Mouse (Mus musculus): ENCODE results near the gene Gorasp1. TPM values are rescaled to one million over a fixed set of nuclear protein-coding genes. Genes with fewer than 3 reads are reported as not detected.

Gorasp1 gene
- polyA plus RNA-seq, 1 experiment from 2014 or later: 16.4 TPM

DNA sequence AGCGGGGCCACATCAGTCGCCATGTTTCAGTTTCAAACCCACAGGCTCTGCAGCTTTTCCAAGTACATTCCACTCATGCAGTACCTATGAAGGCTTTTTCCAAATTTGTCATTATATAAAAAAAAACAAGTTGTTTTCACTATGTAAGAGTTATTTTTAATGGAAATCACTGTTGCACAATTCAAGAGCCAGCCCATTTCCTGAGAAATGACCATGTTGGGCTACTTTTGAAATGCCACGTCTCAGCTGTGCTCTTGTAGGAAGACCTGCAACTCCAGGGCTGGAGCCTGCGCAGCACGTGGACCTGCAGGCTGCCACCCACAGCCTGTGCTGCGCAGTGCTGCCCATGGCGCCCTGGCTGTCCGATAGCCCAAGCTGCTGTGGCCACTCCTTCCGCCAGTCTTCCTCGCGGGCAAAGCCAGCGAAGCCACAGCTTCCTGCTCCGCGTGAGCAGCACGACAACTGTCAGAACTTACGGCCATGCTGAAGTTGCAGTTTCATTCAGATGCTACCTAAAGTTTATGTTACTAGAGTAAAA is 12.2 kb downstream of the Gorasp1 start:
- TF ChIP-seq CTCF (IDR thresholded peaks at IDR 0.05; ENCODE audit: low read depth): no peak
- 83% methylated on average over 16 of the region's 16 CpGs for WGBS

DNA sequence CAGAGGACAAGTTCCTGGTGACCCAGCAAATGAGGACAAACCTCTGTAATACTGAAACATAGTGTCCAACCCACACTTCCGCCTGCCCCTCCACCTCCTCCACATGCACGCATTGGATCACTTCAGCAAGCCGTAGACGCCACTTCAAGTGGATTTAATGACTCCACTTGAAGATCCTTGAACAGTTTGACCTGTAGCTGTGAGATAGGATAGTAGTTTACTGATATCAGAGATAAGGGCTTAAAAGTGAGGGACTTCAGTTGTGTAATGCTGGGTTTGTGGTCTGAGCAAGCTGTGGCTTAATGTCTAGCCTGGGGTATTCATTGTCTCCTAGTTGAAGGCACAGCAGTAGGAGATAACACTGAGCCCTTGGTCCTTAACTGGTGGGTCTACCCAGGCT is 13.9 kb downstream of the Gorasp1 start:
- TF ChIP-seq CTCF (IDR thresholded peaks at IDR 0.05; ENCODE audit: low read depth): no peak
- ATAC-seq: no peak
- no peaks in the 10 kb centered on the region for H3K9me3 ChIP-seq (ENCODE audit: control insufficient read depth)

More for the DNA sequence above, 12.2 kb downstream of the Gorasp1 start:
- Histone ChIP-seq H3K9me3 (ENCODE audit: control insufficient read depth) (no peaks in the 10 kb centered on the region), H3K4me1 (replicated peaks; ENCODE audit: control insufficient read depth, insufficient read depth, low read length) (no peaks in the 10 kb centered on the region), H3K4me2 (replicated peaks; ENCODE audit: low read depth) (no peak overlapping the region), H3K27ac (ENCODE audit: low read depth, low read length) (peak overlapping the region; percentile 9; the same call in 1 of the 2 replicates), H3K9ac (ENCODE audit: low read depth, low read length) (no peak overlapping the region), H3K36me3 (ENCODE audit: control insufficient read depth, insufficient read depth) (peaks cover 92% of the 10 kb centered on the region), H3K27me3 (replicated peaks; ENCODE audit: control insufficient read depth, insufficient read depth, low read length) (no peaks in the 10 kb centered on the region), H3K4me3 (ENCODE audit: low read depth, low read length) (no peak overlapping the region)
- no peak for ATAC-seq

DNA sequence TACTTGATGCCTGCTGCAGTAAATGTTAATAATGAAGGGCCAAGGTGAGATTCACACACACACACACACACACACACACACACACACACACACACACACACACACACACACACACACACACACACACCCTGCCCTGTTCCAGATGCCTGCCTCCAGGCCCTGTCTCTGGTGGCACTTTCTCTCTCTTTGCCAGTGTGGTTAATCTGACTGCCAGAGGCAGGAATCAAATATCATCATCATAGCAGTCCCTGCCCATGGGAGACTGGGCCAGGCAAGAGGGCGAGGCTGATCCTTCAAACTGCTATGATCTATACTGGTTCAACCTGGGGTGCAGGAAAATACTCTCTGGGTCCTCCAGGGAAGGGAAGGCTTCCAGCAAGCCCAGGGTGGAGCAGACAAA is 17.5 kb downstream of the Gorasp1 start:
- H3K4me2 ChIP-seq (replicated peaks; ENCODE audit: low read depth): no peak overlapping the region
- H3K4me3 ChIP-seq (ENCODE audit: low read depth, low read length): no peak overlapping the region
- H3K27me3 ChIP-seq (replicated peaks; ENCODE audit: control insufficient read depth, insufficient read depth, low read length): no peaks in the 10 kb centered on the region
- no peaks in the 10 kb centered on the region for H3K4me1 ChIP-seq (replicated peaks; ENCODE audit: control insufficient read depth, insufficient read depth, low read length)
- no peak overlapping the region for H3K27ac ChIP-seq (ENCODE audit: low read depth, low read length)
- no peak for TF ChIP-seq CTCF (IDR thresholded peaks at IDR 0.05; ENCODE audit: low read depth)
- 95% methylated on average over 1 of the region's 1 CpGs for WGBS
- H3K36me3 ChIP-seq (ENCODE audit: control insufficient read depth, insufficient read depth): peaks cover 88% of the 10 kb centered on the region
- ATAC-seq: no peak
- H3K9ac ChIP-seq (ENCODE audit: low read depth, low read length): no peak overlapping the region
- H3K9me3 ChIP-seq (ENCODE audit: control insufficient read depth): no peaks in the 10 kb centered on the region

More for the DNA sequence above, 13.9 kb downstream of the Gorasp1 start:
- Histone ChIP-seq H3K27ac (ENCODE audit: low read depth, low read length) (no peak overlapping the region), H3K9ac (ENCODE audit: low read depth, low read length) (no peak overlapping the region), H3K27me3 (replicated peaks; ENCODE audit: control insufficient read depth, insufficient read depth, low read length) (no peaks in the 10 kb centered on the region), H3K36me3 (ENCODE audit: control insufficient read depth, insufficient read depth) (peaks cover 91% of the 10 kb centered on the region), H3K4me3 (ENCODE audit: low read depth, low read length) (no peak overlapping the region), H3K4me2 (replicated peaks; ENCODE audit: low read depth) (no peak overlapping the region), H3K4me1 (replicated peaks; ENCODE audit: control insufficient read depth, insufficient read depth, low read length) (no peaks in the 10 kb centered on the region)
- 63% methylated on average over 4 of the region's 4 CpGs for WGBS

DNA sequence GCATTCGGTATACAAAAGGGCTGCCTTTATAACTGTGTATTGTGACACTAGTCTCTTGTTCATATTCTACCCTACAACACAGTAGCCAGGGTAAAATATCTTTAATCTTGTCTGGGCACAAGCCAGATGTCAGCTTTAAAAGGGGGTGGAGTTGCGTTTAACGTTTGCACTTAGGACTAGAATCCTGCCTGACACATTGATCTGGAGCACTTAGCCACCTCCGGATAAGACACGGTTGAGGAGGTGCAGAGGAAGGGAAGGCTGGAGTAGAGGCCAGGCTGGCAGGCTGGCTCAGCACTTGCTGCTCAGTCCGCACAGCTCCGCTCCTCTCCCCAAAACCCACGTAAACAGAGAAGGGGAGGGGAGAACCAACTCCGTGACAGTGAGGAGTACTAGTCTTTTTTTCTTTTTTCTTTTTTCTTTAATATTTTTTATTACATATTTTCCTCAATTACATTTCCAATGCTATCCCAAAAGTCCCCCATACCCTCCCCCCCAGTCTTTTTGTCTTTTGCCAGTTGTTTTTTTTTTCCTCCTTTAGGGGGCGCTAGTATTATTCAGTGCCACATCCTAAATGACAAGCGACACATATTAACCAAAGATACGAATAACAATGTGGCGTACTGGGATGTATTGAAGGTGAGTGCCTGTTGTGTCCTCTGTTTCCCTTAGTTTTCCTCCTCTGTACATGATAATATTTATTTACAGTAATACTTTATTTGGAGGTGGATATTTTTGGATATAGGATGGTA is 24.1 kb downstream of the Gorasp1 start:
- peaks cover 83% of the 10 kb centered on the region for H3K36me3 ChIP-seq (ENCODE audit: control insufficient read depth, insufficient read depth)
- WGBS: 63% methylated on average over 10 of the region's 13 CpGs
- peak; percentile 62 for TF ChIP-seq CTCF (IDR thresholded peaks at IDR 0.05; ENCODE audit: low read depth)

DNA sequence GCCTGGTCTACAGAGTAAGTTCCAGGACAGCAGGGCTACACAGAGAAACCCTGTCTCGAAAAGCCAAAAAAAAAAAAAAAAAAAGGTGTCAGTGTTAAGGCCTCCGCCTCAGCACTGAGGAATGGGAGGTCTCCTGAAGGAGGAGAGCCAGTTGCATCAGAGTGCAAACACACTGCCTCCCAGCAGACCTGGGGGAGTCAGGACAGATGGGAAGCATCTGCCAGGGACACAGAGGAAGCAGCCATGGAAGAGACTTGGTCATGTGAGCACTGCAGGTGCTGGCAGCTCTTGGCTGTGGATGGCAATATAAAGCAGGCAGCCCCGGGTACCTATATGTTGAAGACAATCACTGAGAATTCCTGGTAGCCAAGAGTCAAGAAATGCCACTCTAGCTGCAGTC is 27.4 kb downstream of the Gorasp1 start:
- Histone ChIP-seq H3K4me2 (replicated peaks; ENCODE audit: low read depth) (no peak overlapping the region), H3K27me3 (replicated peaks; ENCODE audit: control insufficient read depth, insufficient read depth, low read length) (no peaks in the 10 kb centered on the region), H3K36me3 (ENCODE audit: control insufficient read depth, insufficient read depth) (peaks cover 80% of the 10 kb centered on the region), H3K4me3 (ENCODE audit: low read depth, low read length) (no peak overlapping the region), H3K9me3 (ENCODE audit: control insufficient read depth) (no peaks in the 10 kb centered on the region), H3K4me1 (replicated peaks; ENCODE audit: control insufficient read depth, insufficient read depth, low read length) (no peaks in the 10 kb centered on the region), H3K9ac (ENCODE audit: low read depth, low read length) (no peak overlapping the region), H3K27ac (ENCODE audit: low read depth, low read length) (no peak overlapping the region)
- no peak for TF ChIP-seq CTCF (IDR thresholded peaks at IDR 0.05; ENCODE audit: low read depth)
- WGBS: 93% methylated on average over 3 of the region's 3 CpGs
- no peak for ATAC-seq

More for the DNA sequence above, 24.1 kb downstream of the Gorasp1 start:
- H3K4me3 ChIP-seq (ENCODE audit: low read depth, low read length): no peak overlapping the region
- no peak overlapping the region for H3K4me2 ChIP-seq (replicated peaks; ENCODE audit: low read depth)
- no peak overlapping the region for H3K27ac ChIP-seq (ENCODE audit: low read depth, low read length)
- no peak overlapping the region for H3K9ac ChIP-seq (ENCODE audit: low read depth, low read length)
- ATAC-seq: no peak
- H3K9me3 ChIP-seq (ENCODE audit: control insufficient read depth): no peaks in the 10 kb centered on the region
- no peaks in the 10 kb centered on the region for H3K27me3 ChIP-seq (replicated peaks; ENCODE audit: control insufficient read depth, insufficient read depth, low read length)
- no peaks in the 10 kb centered on the region for H3K4me1 ChIP-seq (replicated peaks; ENCODE audit: control insufficient read depth, insufficient read depth, low read length)

DNA sequence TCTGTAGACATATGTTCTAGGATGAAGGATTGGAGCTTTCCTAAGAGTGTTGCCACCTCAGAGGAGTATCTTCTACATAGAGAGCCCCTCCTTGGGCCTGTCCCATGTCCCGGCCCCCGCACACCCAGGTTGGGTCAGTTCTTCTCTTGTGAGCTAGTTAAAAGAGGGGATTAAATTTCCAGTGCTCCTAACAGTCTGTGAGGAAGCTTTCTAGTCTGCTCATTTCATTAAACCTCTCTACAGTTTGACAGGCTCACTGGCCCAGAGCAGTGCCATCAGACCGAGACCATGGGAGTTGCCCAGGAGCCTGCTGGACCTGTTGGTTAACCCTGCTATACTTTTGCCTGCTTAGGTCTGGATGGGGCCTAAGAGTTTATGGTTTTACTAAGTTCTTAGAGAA is 28.7 kb downstream of the Gorasp1 start:
- Histone ChIP-seq H3K27ac (ENCODE audit: low read depth, low read length) (no peak overlapping the region), H3K4me3 (ENCODE audit: low read depth, low read length) (no peak overlapping the region), H3K4me1 (replicated peaks; ENCODE audit: control insufficient read depth, insufficient read depth, low read length) (no peaks in the 10 kb centered on the region), H3K27me3 (replicated peaks; ENCODE audit: control insufficient read depth, insufficient read depth, low read length) (no peaks in the 10 kb centered on the region), H3K4me2 (replicated peaks; ENCODE audit: low read depth) (no peak overlapping the region), H3K9ac (ENCODE audit: low read depth, low read length) (no peak overlapping the region), H3K9me3 (ENCODE audit: control insufficient read depth) (no peaks in the 10 kb centered on the region), H3K36me3 (ENCODE audit: control insufficient read depth, insufficient read depth) (peaks cover 80% of the 10 kb centered on the region)
- no peak for ATAC-seq
- TF ChIP-seq CTCF (IDR thresholded peaks at IDR 0.05; ENCODE audit: low read depth): no peak
- 93% methylated on average over 3 of the region's 3 CpGs for WGBS
